Mouse (Mus musculus) intestine, postnatal 0 days (tissue): ENCODE measurements around the gene Tnk2. TPM values are rescaled to one million over a fixed set of nuclear protein-coding genes. Genes with fewer than 3 reads are reported as not detected.
A peak's percentile ranks its signal among the peaks of the same experiment; 100 is the strongest.

ENCODE experiments used
- ATAC-seq: fragments of 200-750 bp; cut with Nextera tagmentation; 2 replicates; pipeline ENCODE4 v1.8.0; 2017; ENCODE audit warnings: mild to moderate bottlenecking, moderate TSS enrichment, moderate library complexity
- H3K27ac ChIP-seq: fragments of 300-500 bp; sonication (generic); 2 replicates; pipeline ENCODE4 v1.5.1; 2014; ENCODE audit warnings: mild to moderate bottlenecking, low read depth, low read length, moderate library complexity
- H3K27me3 ChIP-seq: fragments of 300-500 bp; sonication (generic); replicated peaks from 2 replicates; pipeline ENCODE4 v1.6.1; 2014; ENCODE audit warnings: low read length, mixed read lengths; ENCODE audit not compliant: control insufficient read depth, insufficient read depth
- H3K36me3 ChIP-seq: fragments of 300-500 bp; sonication (generic); 2 replicates; pipeline ENCODE4 v1.6.1; 2014; ENCODE audit warnings: mild to moderate bottlenecking, moderate library complexity; ENCODE audit not compliant: control insufficient read depth, insufficient read depth
- H3K4me1 ChIP-seq: fragments of 300-500 bp; sonication (generic); replicated peaks from 2 replicates; pipeline ENCODE4 v1.6.1; 2014; ENCODE audit warnings: antibody characterized with exemption, low read length, mixed read lengths; ENCODE audit not compliant: control insufficient read depth, insufficient read depth
- H3K4me2 ChIP-seq: fragments of 300-500 bp; sonication (generic); replicated peaks from 2 replicates; pipeline ENCODE4 v1.6.1; 2014; ENCODE audit warnings: low read depth, mild to moderate bottlenecking, moderate library complexity
- H3K4me3 ChIP-seq: fragments of 300-500 bp; sonication (generic); 2 replicates; pipeline ENCODE4 v1.5.1; 2014; ENCODE audit warnings: low read depth, low read length
- H3K9ac ChIP-seq: fragments of 300-500 bp; sonication (generic); 2 replicates; pipeline ENCODE4 v1.6.1; 2014; ENCODE audit warnings: mild to moderate bottlenecking, low read depth, low read length
- H3K9me3 ChIP-seq: fragments of 300-500 bp; sonication (generic); 2 replicates; pipeline ENCODE4 v1.6.1; 2016; ENCODE audit warnings: mixed run types; ENCODE audit not compliant: control insufficient read depth
- CTCF ChIP-seq: sonication (generic); IDR thresholded peaks from 2 replicates; pipeline ENCODE4 v1.5.1; 2016; ENCODE audit warnings: low read depth, mild to moderate bottlenecking, control low read depth, antibody characterized with exemption, moderate library complexity
- WGBS: fragments of 180-500 bp; shearing (Covaris S2); extraction: QIAGEN DNeasy Blood & Tissue Kit; methylation state at CpG from one replicate; pipeline ENCODE4 v1.1.7; 2014; 5-methylcytosine and 5-hydroxymethylcytosine counted together
- polyA plus RNA-seq: library from polyadenylated mRNA; unstranded; fragments of >200 nt; fragmentation: Nextera tagmentation; extraction: Ambion mirVana; gene quantifications from 2 replicates; pipeline ENCODE4 v1.2.1, GENCODE M21; 2015

The Tnk2 gene
- polyA plus RNA-seq, 1 experiment from 2014 or later = 8.0 TPM

- 86% methylated on average over 4 of the region's 4 CpGs for WGBS
- H3K27ac ChIP-seq = no peak overlapping the region
- H3K27me3 ChIP-seq = no peaks in the 10 kb centered on the region
- H3K9me3 ChIP-seq = no peaks in the 10 kb centered on the region
- no peak for ATAC-seq
- H3K4me1 ChIP-seq = no peaks in the 10 kb centered on the region
- TF ChIP-seq CTCF = no peak
- H3K4me2 ChIP-seq = no peak overlapping the region
- H3K36me3 ChIP-seq = peaks cover 32% of the 10 kb centered on the region
- no peak overlapping the region for H3K4me3 ChIP-seq
- H3K9ac ChIP-seq = no peak overlapping the region
These were observed 10.1 kb upstream of the Tnk2 start for GRCm38 (mm10) chr16:32633486-32634012.

- Histone ChIP-seq H3K4me3 (no peak overlapping the region), H3K36me3 (peaks cover 26% of the 10 kb centered on the region), H3K9me3 (no peaks in the 10 kb centered on the region), H3K4me2 (no peak overlapping the region), H3K27me3 (no peaks in the 10 kb centered on the region), H3K9ac (no peak overlapping the region), H3K4me1 (no peaks in the 10 kb centered on the region), H3K27ac (no peak overlapping the region)
- WGBS = 75% methylated on average over 5 of the region's 5 CpGs
- ATAC-seq = no peak
- TF ChIP-seq CTCF = no peak
These were observed 9.5 kb upstream of the Tnk2 start for GRCm38 (mm10) chr16:32634183-32634582.

- Histone ChIP-seq H3K9me3 (no peaks in the 10 kb centered on the region), H3K4me1 (no peaks in the 10 kb centered on the region), H3K4me3 (no peak overlapping the region), H3K9ac (no peak overlapping the region), H3K27ac (no peak overlapping the region), H3K27me3 (no peaks in the 10 kb centered on the region), H3K4me2 (no peak overlapping the region), H3K36me3 (peaks cover 15% of the 10 kb centered on the region)
- WGBS = 72% methylated on average over 3 of the region's 3 CpGs
- peak; percentile 49 for TF ChIP-seq CTCF
- ATAC-seq = no peak
These were observed 8.4 kb upstream of the Tnk2 start for GRCm38 (mm10) chr16:32635314-32635713.

GRCm38 (mm10) chr16:32636331-32636730 lies 7.3 kb upstream of the Tnk2 start:
- no peak for TF ChIP-seq CTCF
- H3K4me3 ChIP-seq = no peak overlapping the region
- H3K27me3 ChIP-seq = no peaks in the 10 kb centered on the region
- no peaks in the 10 kb centered on the region for H3K4me1 ChIP-seq
- no peak overlapping the region for H3K27ac ChIP-seq
- no peak overlapping the region for H3K9ac ChIP-seq
- 87% methylated on average over 3 of the region's 3 CpGs for WGBS
- peaks cover 6% of the 10 kb centered on the region; the same call in 1 of the 2 replicates for H3K36me3 ChIP-seq
- H3K4me2 ChIP-seq = no peak overlapping the region
- no peaks in the 10 kb centered on the region for H3K9me3 ChIP-seq
- ATAC-seq = no peak

- ATAC-seq = no peak
These were observed 6.7 kb upstream of the Tnk2 start for GRCm38 (mm10) chr16:32636871-32637521.

GRCm38 (mm10) chr16:32638476-32638875 lies 5.2 kb upstream of the Tnk2 start:
- Histone ChIP-seq H3K36me3 (no peaks in the 10 kb centered on the region), H3K9ac (no peak overlapping the region; the same call in 1 of the 2 replicates), H3K27ac (no peak overlapping the region), H3K4me1 (no peaks in the 10 kb centered on the region), H3K4me2 (no peak overlapping the region), H3K9me3 (no peaks in the 10 kb centered on the region), H3K4me3 (no peak overlapping the region), H3K27me3 (no peaks in the 10 kb centered on the region)
- TF ChIP-seq CTCF = peak; percentile 94
- ATAC-seq = peak; percentile 36; the same call in 1 of the 2 replicates
- 10% methylated on average over 8 of the region's 8 CpGs for WGBS

More at GRCm38 (mm10) chr16:32636871-32637521, 6.7 kb upstream of the Tnk2 start:
- H3K27ac ChIP-seq = no peak overlapping the region
- H3K27me3 ChIP-seq = no peaks in the 10 kb centered on the region
- H3K9ac ChIP-seq = no peak overlapping the region
- no peak for TF ChIP-seq CTCF
- H3K9me3 ChIP-seq = no peaks in the 10 kb centered on the region
- no peak overlapping the region for H3K4me2 ChIP-seq
- WGBS = 33% methylated on average over 6 of the region's 6 CpGs
- H3K36me3 ChIP-seq = 0 out of 2 replicates have a peak, but pooled peaks cover 3% of the 10 kb centered on the region
- no peak overlapping the region for H3K4me3 ChIP-seq
- no peaks in the 10 kb centered on the region for H3K4me1 ChIP-seq
